Mouse (Mus musculus): ENCODE measurements around the gene Slit3. TPM values are rescaled to one million over a fixed set of nuclear protein-coding genes. Genes with fewer than 3 reads are reported as not detected.

The Slit3 gene
- total and polyA plus RNA-seq, 3 experiments: 0.55 to 4.8 (median 2.8) TPM

DNA sequence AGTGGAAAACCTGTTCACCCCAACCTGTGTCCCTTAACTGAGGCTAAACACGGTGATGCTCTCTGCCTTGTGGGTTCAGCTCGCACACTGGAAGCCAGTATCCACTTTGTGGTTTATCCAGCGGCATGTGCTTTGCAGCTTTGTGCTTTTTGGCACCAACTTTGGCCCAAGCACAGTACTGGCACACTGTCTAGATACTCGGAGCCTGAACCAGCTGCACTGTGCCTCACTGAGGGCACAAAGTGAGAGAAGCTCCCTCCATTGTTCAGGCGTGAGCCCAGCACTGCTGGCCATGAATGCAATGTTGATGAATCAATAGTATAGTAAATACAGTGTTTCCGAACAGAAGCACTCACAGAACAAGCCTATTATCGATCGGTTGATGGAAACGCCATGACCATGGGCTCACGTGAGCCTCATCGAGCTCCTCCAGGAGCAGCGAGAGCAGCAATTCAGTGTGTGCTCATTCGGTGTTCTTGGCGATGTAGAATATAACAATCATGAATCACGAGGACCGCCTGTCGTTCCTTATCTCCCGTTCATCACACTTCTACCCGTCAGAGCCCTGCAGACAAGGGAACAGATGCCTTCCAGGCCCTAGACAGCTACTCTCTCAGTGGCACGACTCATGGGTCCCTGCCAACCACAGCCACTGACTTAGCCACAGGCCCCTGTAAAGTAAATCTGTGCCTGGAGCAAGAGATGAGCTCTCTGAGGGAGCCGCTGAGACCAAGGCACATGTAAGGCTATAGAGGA lies 503.7 kb downstream of the Slit3 start:
- H3K79me2 ChIP-seq (replicated peaks; ENCODE audit: control insufficient read depth, extremely low read depth, insufficient read depth, poor library complexity, severe bottlenecking): no peaks in the 10 kb centered on the region
- H3K27ac ChIP-seq (ENCODE audit: insufficient read depth, low read depth): no peak overlapping the region
- no peaks in the 10 kb centered on the region for H3K9me3 ChIP-seq (replicated peaks; ENCODE audit: low read length)
- no peak overlapping the region for H3K9ac ChIP-seq (ENCODE audit: insufficient read depth, low read depth)
- no peak overlapping the region for H3K4me2 ChIP-seq (ENCODE audit: insufficient read depth, low read depth, poor library complexity, severe bottlenecking)
- no peaks in the 10 kb centered on the region for H3K27me3 ChIP-seq (replicated peaks)
- in situ Hi-C loops (cut with MboI; ENCODE audit: low pct_ligation_motif_present, low pct_unique_long_range_greater_than_20kb, low sequenced_read_pairs): no loop called here
- DNase-seq (ENCODE audit: extremely low read depth): no peak
- dilution Hi-C loops (cut with MboI; ENCODE audit: extremely low pct_ligation_motif_present, extremely low pct_unique_long_range_greater_than_20kb, low sequenced_read_pairs): no loop called here
- H3K4me3 ChIP-seq (replicated peaks in 1 of 3; ENCODE audit: low read depth in 2 of 3, low read length in 2 of 3, poor library complexity in 1 of 3): no peak overlapping the region
- H3K4me1 ChIP-seq (ENCODE audit: control insufficient read depth in 1 of 2, insufficient read depth in 2 of 2): peaks cover 0 to 8% of the 10 kb centered on the region in 2 experiments; a peak in 2 of 4 replicates
- no peaks in the 10 kb centered on the region for H3K36me3 ChIP-seq (replicated peaks in 1 of 2; ENCODE audit: control insufficient read depth in 1 of 2, insufficient read depth in 1 of 2, low read length in 1 of 2)
- no peak for TF ChIP-seq NELFE (IDR thresholded peaks at IDR 0.05; ENCODE audit: low read depth, low read length)
- no peak for TF ChIP-seq TCF12 (IDR thresholded peaks at IDR 0.05; ENCODE audit: low read depth, low read length)
- no peak for TF ChIP-seq MAZ (IDR thresholded peaks at IDR 0.05; ENCODE audit: low read depth, low read length)
- TF ChIP-seq MXI1 (IDR thresholded peaks at IDR 0.05; ENCODE audit: low read depth, low read length): no peak
- TF ChIP-seq NRF1 (IDR thresholded peaks at IDR 0.05; ENCODE audit: low read depth, low read length): no peak
- TF ChIP-seq BHLHE40 (IDR thresholded peaks at IDR 0.05; ENCODE audit: low read depth, low read length): no peak
- no peak for TF ChIP-seq ZNF384 (IDR thresholded peaks at IDR 0.05; ENCODE audit: low read depth, low read length)
- TF ChIP-seq RCOR1 (conservative IDR thresholded peaks at IDR 0.05; ENCODE audit: low read depth, low read length): no peak
- TF ChIP-seq ETS1 (conservative IDR thresholded peaks at IDR 0.05; ENCODE audit: low read depth, low read length): no peak
- no peak for TF ChIP-seq IRF4 (IDR thresholded peaks at IDR 0.05; ENCODE audit: low read depth, low read length)
- TF ChIP-seq MAFK (IDR thresholded peaks at IDR 0.05; ENCODE audit: insufficient replicate concordance, low read length): no peak
- TF ChIP-seq CTCF (conservative IDR thresholded peaks at IDR 0.05 in 1 of 2, IDR thresholded peaks at IDR 0.05 in 1 of 2; ENCODE audit: low read depth in 2 of 2, low read length in 2 of 2): no peak

GRCm38 (mm10) chr11:35625576-35625975 lies 504.6 kb downstream of the Slit3 start:
- in situ Hi-C loops (cut with MboI; ENCODE audit: low pct_ligation_motif_present, low pct_unique_long_range_greater_than_20kb, low sequenced_read_pairs) (no loop called here), dilution Hi-C loops (cut with MboI; ENCODE audit: extremely low pct_ligation_motif_present, extremely low pct_unique_long_range_greater_than_20kb, low sequenced_read_pairs) (no loop called here)
- Histone ChIP-seq H3K27me3 (replicated peaks) (no peaks in the 10 kb centered on the region), H3K36me3 (replicated peaks in 1 of 2; ENCODE audit: control insufficient read depth in 1 of 2, insufficient read depth in 1 of 2, low read length in 1 of 2) (no peaks in the 10 kb centered on the region), H3K9ac (ENCODE audit: insufficient read depth, low read depth) (no peak overlapping the region), H3K9me3 (replicated peaks; ENCODE audit: low read length) (peaks cover 7% of the 10 kb centered on the region), H3K4me2 (ENCODE audit: insufficient read depth, low read depth, poor library complexity, severe bottlenecking) (no peak overlapping the region), H3K4me1 (ENCODE audit: control insufficient read depth in 1 of 2, insufficient read depth in 2 of 2) (peaks cover 0 to 8% of the 10 kb centered on the region in 2 experiments; a peak in 2 of 4 replicates), H3K79me2 (replicated peaks; ENCODE audit: control insufficient read depth, extremely low read depth, insufficient read depth, poor library complexity, severe bottlenecking) (no peaks in the 10 kb centered on the region), H3K4me3 (replicated peaks in 1 of 3; ENCODE audit: low read depth in 2 of 3, low read length in 2 of 3, poor library complexity in 1 of 3) (no peak overlapping the region), H3K27ac (ENCODE audit: insufficient read depth, low read depth) (no peak overlapping the region)
- no peak for DNase-seq (ENCODE audit: extremely low read depth)
- TF ChIP-seq POLR2AphosphoS2 (IDR thresholded peaks at IDR 0.05; ENCODE audit: low read depth, low read length) (no peak), PAX5 (IDR thresholded peaks at IDR 0.05; ENCODE audit: low read length) (no peak), CTCF (conservative IDR thresholded peaks at IDR 0.05 in 1 of 2, IDR thresholded peaks at IDR 0.05 in 1 of 2; ENCODE audit: low read depth in 2 of 2, low read length in 2 of 2) (no peak), TBP (conservative IDR thresholded peaks at IDR 0.05; ENCODE audit: low read depth, low read length) (no peak), ZMIZ1 (IDR thresholded peaks at IDR 0.05; ENCODE audit: low read depth, low read length) (no peak), JUND (conservative IDR thresholded peaks at IDR 0.05; ENCODE audit: low read depth, low read length) (no peak), POLR2A (IDR thresholded peaks at IDR 0.05; ENCODE audit: low read depth, low read length) (no peak), JUN (IDR thresholded peaks at IDR 0.05; ENCODE audit: insufficient read depth, low read depth, low read length) (no peak)
